Mouse (Mus musculus): ENCODE measurements around the gene Cacna1c. TPM values are rescaled to one million over a fixed set of nuclear protein-coding genes. Genes with fewer than 3 reads are reported as not detected.

Gene Cacna1c
- total and polyA plus RNA-seq, 2 experiments from 2014 or later, result 4.2 to 43.3 TPM

DNA sequence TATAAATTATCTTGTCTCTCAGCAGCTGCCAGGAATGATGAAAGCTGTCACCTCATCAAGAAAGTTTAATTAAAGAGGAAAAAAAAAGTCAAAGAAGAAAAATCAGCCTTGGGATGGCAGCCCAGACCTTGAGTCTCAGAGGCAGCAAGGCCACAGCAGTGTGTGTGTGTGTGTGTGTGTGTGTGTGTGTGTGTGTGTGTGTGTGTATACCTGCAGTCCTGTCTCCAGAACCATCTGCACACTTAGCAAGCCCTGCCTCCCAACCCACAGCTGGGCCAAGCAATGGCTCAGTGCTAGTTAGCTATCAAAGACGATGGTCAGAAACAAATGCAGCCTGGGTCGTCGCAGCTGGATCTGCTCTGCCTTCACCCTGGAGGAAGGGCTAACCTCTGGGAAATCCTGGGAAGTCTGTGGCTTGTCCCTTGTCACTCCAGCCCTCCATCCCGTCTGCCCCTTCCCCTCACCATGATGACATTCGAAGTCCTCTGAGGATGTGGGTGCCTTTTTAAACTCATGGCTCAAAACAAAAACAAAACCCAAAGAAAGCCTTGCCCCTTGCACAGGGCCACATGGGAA lies 378.2 kb downstream of the Cacna1c start:
- ATAC-seq, result no peak
- Histone ChIP-seq H3K9me3 (ENCODE audit: low read length) (no peaks in the 10 kb centered on the region), H3K27ac (ENCODE audit: low read depth, low read length) (no peak overlapping the region), H3K4me1 (ENCODE audit: insufficient read depth) (no peaks in the 10 kb centered on the region), H3K4me3 (ENCODE audit: low read depth, low read length) (no peak overlapping the region), H3K4me2 (ENCODE audit: low read depth) (no peak overlapping the region), H3K27me3 (ENCODE audit: insufficient read depth, low read length) (no peaks in the 10 kb centered on the region), H3K9ac (no peak overlapping the region), H3K36me3 (ENCODE audit: insufficient read depth) (no peaks in the 10 kb centered on the region)
- TF ChIP-seq CTCF (IDR thresholded peaks at IDR 0.05; ENCODE audit: low read depth), result no peak
- no peak for DNase-seq
- WGBS, result 65% methylated on average over 5 of the region's 5 CpGs

GRCm38 (mm10) chr6:118816253-118816652 lies 380.0 kb downstream of the Cacna1c start:
- Histone ChIP-seq H3K27me3 (ENCODE audit: insufficient read depth, low read length) (no peaks in the 10 kb centered on the region), H3K9ac (no peak overlapping the region), H3K36me3 (ENCODE audit: insufficient read depth) (no peaks in the 10 kb centered on the region), H3K9me3 (ENCODE audit: low read length) (no peaks in the 10 kb centered on the region), H3K4me2 (ENCODE audit: low read depth) (no peak overlapping the region), H3K4me1 (ENCODE audit: insufficient read depth) (no peaks in the 10 kb centered on the region), H3K27ac (ENCODE audit: low read depth, low read length) (no peak overlapping the region), H3K4me3 (ENCODE audit: low read depth, low read length) (no peak overlapping the region)
- no peak for ATAC-seq
- no peak for TF ChIP-seq CTCF (IDR thresholded peaks at IDR 0.05; ENCODE audit: low read depth)
- 91% methylated on average over 6 of the region's 6 CpGs for WGBS
- DNase-seq, result no peak

- TF ChIP-seq CTCF (IDR thresholded peaks at IDR 0.05; ENCODE audit: low read depth), result no peak
- Histone ChIP-seq H3K36me3 (ENCODE audit: insufficient read depth) (no peaks in the 10 kb centered on the region), H3K9me3 (ENCODE audit: low read length) (no peaks in the 10 kb centered on the region), H3K4me1 (ENCODE audit: insufficient read depth) (no peaks in the 10 kb centered on the region), H3K27me3 (ENCODE audit: insufficient read depth, low read length) (no peaks in the 10 kb centered on the region), H3K27ac (ENCODE audit: low read depth, low read length) (no peak overlapping the region), H3K4me3 (ENCODE audit: low read depth, low read length) (no peak overlapping the region), H3K4me2 (ENCODE audit: low read depth) (no peak overlapping the region), H3K9ac (no peak overlapping the region)
- DNase-seq, result no peak
- no peak for ATAC-seq
- WGBS, result 66% methylated on average over 3 of the region's 3 CpGs
These were observed 383.7 kb downstream of the Cacna1c start for GRCm38 (mm10) chr6:118812556-118812955.

DNA sequence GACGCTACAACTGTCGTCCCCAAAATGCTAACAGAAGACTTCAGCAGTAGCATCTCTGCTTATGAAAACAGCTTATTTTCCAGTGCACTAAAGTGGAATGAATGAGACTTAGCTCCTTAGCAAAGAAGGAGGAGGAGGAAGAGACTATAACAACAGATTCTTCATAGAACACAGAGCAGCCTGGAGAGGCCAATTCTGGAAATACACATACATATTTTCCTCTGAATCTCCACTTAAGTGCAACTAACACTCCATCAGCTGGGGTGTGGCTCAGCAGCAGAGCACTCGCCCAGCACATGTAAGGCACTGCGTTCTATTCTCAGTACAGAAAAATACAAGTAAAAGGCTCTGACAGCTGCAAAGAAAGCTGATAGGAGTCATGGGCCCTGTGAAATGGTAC lies 384.2 kb downstream of the Cacna1c start:
- Histone ChIP-seq H3K4me1 (ENCODE audit: insufficient read depth) (no peaks in the 10 kb centered on the region), H3K27ac (ENCODE audit: low read depth, low read length) (no peak overlapping the region), H3K4me2 (ENCODE audit: low read depth) (no peak overlapping the region), H3K27me3 (ENCODE audit: insufficient read depth, low read length) (no peaks in the 10 kb centered on the region), H3K36me3 (ENCODE audit: insufficient read depth) (no peaks in the 10 kb centered on the region), H3K4me3 (ENCODE audit: low read depth, low read length) (no peak overlapping the region), H3K9ac (no peak overlapping the region), H3K9me3 (ENCODE audit: low read length) (no peaks in the 10 kb centered on the region)
- no peak for ATAC-seq
- 76% methylated on average over 4 of the region's 4 CpGs for WGBS
- DNase-seq, result no peak
- no peak for TF ChIP-seq CTCF (IDR thresholded peaks at IDR 0.05; ENCODE audit: low read depth)

DNA sequence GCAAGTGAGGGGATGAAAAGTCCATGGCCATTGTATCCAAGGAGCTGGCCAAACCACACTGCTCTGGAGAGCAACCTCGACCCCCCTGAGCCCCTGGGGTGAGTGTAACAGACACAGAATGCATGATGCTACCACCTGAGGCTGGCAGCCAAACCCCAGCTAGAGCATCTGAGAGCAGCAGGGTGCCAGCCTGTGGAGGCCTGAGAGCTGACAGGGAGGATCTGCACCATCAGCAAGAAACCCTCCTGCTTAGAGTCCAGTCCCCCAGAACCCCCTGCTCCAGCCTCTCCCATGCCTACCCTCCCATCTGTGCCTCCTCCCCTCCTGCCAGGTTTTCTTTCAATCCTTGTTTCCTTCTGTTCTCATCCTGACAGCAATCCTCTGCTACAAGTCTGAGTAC lies 385.4 kb downstream of the Cacna1c start:
- Histone ChIP-seq H3K27ac (ENCODE audit: low read depth, low read length) (no peak overlapping the region), H3K27me3 (ENCODE audit: insufficient read depth, low read length) (no peaks in the 10 kb centered on the region), H3K9me3 (ENCODE audit: low read length) (no peaks in the 10 kb centered on the region), H3K4me1 (ENCODE audit: insufficient read depth) (no peaks in the 10 kb centered on the region), H3K4me3 (ENCODE audit: low read depth, low read length) (no peak overlapping the region), H3K9ac (no peak overlapping the region), H3K4me2 (ENCODE audit: low read depth) (no peak overlapping the region), H3K36me3 (ENCODE audit: insufficient read depth) (no peaks in the 10 kb centered on the region)
- TF ChIP-seq CTCF (IDR thresholded peaks at IDR 0.05; ENCODE audit: low read depth), result no peak
- WGBS, result 6% methylated on average over 1 of the region's 1 CpGs
- no peak for ATAC-seq
- no peak for DNase-seq

DNA sequence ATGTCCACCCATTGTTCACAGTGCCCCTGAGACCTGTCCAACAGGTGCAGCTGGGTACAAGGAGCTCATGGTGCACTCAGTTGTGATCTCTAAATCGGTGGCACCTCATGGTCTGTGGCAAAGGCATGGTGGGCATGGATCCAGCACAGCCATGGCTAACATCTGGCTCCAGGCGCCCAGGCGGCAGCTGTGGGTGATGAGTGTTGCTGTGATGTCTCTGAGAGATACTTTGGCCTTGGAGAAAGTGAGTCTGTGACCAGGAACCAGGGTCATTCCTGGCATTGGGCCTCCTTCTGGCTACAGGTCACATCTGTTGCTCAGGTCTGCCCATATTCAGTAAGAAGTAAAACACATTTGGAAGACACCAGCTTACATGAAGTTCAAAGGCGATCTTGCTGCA lies 391.1 kb downstream of the Cacna1c start:
- Histone ChIP-seq H3K27me3 (ENCODE audit: insufficient read depth, low read length) (no peaks in the 10 kb centered on the region), H3K4me1 (ENCODE audit: insufficient read depth) (peaks cover 6% of the 10 kb centered on the region; the same call in 1 of the 2 replicates), H3K4me3 (ENCODE audit: low read depth, low read length) (no peak overlapping the region), H3K36me3 (ENCODE audit: insufficient read depth) (no peaks in the 10 kb centered on the region), H3K9ac (no peak overlapping the region), H3K4me2 (ENCODE audit: low read depth) (no peak overlapping the region), H3K27ac (ENCODE audit: low read depth, low read length) (no peak overlapping the region), H3K9me3 (ENCODE audit: low read length) (no peaks in the 10 kb centered on the region)
- TF ChIP-seq CTCF (IDR thresholded peaks at IDR 0.05; ENCODE audit: low read depth), result no peak
- DNase-seq (no peak), ATAC-seq (no peak)
- 92% methylated on average over 4 of the region's 4 CpGs for WGBS

DNA sequence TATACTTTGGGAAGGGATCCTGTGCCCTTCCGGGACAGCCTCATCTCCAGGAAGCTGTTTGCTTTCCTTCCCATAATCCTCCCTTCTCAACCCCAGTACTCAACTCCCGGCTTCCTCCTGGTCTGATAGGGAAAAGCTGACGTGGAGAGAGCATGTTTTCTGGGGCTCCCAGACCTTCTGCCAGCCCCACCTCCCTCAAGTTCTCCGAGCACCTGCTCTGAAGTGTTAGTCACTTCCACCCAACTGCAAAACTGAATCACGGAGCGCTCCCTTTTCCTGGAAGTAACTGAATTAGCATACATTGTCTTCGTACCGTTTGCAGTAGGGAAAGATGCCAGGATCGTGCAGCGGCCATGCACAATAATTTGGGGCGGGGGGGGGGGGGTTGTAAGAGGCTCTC lies 393.9 kb downstream of the Cacna1c start:
- DNase-seq (peak; percentile 24), ATAC-seq (peak; percentile 43; the same call in 1 of the 2 replicates)
- H3K27ac ChIP-seq (ENCODE audit: low read depth, low read length), result no peak overlapping the region

More for the DNA sequence above, 393.9 kb downstream of the Cacna1c start:
- Histone ChIP-seq H3K36me3 (ENCODE audit: insufficient read depth) (no peaks in the 10 kb centered on the region), H3K4me1 (ENCODE audit: insufficient read depth) (peaks cover 6% of the 10 kb centered on the region; the same call in 1 of the 2 replicates), H3K27me3 (ENCODE audit: insufficient read depth, low read length) (no peaks in the 10 kb centered on the region), H3K4me3 (ENCODE audit: low read depth, low read length) (no peak overlapping the region), H3K9me3 (ENCODE audit: low read length) (no peaks in the 10 kb centered on the region), H3K4me2 (ENCODE audit: low read depth) (no peak overlapping the region), H3K9ac (no peak overlapping the region)
- no peak for TF ChIP-seq CTCF (IDR thresholded peaks at IDR 0.05; ENCODE audit: low read depth)
- WGBS, result 28% methylated on average over 11 of the region's 11 CpGs

Data from forebrain, postnatal 0 days (tissue).